Mouse (Mus musculus) fat pad, adult 2 months (tissue): Measurements from ENCODE around the gene Reps1.
A peak's percentile ranks its signal among the peaks of the same experiment; 100 is the strongest.

ENCODE experiments used
- DNase-seq: peaks from one replicate; pipeline ENCODE4 v3.0.0-alpha.2; 2011; ENCODE audit warnings: low read depth, low spot score; ENCODE audit errors: extremely low read depth

Gene Reps1

DNA sequence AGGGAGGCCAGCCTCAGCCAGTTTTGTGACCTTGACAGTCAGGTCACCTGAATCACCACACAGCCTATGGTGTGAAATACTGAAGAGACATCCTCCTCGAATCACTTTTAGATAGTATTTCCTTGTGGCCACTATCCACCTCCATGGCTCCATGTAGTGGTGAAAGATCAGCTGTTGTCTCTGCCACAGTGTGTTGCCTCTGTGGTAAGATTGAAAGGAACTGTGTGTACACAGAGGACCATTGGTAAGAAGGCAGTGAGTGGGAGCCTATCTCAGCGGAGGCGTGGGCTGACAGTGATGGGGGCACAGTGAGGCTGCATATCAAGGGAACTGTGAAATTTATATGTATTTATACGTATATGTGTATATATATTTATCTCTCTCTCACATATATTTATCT is 5.9 kb downstream of the Reps1 start:
- no peak for DNase-seq

DNA sequence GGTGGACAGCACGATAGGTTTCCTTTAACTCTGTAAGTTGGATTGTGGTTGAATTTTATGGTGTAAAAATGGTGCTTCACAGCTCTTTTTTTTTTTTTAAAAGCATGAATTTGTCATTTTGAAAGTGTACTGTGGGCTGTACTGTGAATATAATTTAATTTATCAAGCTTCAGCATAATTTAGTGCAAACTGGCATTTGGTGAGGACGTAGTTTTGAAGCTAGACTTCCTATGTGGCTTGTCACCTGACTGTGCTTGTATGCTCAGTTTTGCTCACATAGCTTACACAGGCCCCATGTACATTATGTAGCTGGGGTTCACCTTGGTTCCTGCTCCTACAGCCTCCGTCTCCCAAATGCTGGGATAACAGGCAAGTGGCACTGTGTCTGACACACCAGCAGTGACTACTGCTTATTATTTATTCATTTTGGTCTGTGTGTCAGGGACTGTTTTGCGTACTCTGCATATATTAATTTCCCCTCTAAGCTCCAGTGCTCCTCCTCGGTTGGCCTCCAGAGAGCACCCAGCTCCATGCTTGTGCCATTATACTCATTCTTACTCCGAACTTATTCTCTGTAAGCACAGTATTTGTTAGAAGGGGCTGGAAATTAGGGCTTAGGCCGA is 9.1 kb downstream of the Reps1 start:
- DNase-seq: no peak

DNA sequence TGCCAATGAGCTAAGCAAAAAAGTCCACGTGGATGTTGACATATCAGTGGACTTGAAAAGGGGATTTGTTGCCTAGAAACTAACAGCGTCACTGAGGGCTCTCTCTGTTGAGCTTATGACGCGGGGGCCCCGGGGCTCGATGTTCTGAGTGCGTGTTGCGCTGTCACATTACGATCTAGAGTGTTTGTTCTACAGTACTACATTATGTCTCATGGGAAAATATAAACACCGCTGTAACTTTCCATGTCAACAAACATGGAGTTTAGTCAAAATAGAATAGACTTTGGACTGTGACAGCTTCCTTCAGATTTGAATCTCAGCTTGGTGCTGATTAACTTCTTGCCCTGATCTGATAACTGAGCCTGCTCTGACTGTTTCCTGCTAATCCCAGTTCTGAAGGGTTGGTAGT is 10.4 kb downstream of the Reps1 start:
- no peak for DNase-seq

DNA sequence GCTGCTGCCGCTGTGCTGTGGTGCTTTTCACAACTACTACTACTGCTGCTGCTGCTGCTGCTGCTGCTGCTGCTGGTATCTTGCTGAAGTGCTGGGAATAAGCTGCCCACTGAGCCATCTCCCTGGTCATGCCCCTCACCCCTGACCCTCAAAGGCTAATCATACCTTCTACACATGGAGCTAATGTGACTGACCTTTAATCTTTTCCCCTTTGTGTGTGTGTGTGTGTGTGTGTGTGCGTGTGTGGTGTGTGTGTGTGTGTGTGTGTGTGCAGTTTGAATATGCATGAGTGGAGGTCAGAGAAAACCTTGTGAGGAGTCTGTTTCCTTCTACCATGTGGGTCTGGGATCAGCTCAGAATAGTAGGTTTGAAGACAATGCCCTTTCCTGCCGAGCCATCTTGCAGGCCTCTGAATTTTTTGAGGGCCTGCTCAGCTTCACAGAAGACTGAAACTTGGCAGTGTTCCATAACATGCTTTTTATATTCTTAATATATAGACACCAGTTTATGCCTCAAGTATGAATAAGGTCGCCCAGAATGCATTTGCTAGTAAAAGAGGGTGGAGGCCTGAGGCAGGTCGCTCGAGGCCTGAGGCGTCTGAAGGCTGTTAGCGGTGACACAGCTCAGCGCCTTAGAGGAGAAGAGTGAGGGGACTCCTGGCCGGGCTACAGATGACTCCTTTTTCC is 12.2 kb downstream of the Reps1 start:
- no peak for DNase-seq

DNA sequence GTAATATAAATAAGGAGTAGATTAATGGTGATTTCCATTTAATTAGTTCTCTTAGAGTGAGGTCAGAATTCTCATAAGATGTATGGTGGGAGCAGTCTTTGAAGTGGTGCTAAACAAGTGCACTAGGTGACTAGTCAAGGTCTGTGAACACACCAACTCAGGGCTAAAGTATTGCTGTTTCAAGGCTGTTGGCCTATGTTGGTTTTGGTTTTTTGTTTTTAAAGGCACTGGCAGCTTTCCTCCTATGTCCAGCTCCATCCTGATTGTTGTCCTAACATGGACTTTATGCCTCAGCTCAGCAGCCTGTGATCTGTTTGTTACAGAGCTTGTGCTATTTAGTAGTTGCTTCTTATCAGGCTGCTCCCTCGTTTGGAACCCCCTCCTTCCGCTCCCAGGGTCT is 13.2 kb downstream of the Reps1 start:
- no peak for DNase-seq

DNA sequence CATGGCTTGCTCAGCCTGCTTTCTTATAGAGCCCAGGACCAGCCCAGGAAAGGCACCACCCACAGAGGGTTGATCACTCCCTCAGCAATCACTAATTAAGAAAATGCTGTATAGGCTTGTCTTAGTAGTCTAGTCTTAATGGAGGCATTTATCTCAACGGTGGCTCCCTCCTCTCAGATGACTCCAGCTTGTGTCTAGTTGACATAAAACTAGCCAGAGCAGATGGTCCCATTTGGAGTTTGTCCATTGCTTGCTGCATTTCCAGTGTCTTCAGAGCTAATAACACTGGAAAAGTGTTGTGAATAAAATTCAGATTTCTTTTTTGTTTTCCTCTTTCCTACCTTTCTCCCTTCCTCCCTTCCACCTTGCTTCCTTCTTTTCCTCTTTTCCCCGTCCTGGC is 13.9 kb downstream of the Reps1 start:
- DNase-seq: no peak

DNA sequence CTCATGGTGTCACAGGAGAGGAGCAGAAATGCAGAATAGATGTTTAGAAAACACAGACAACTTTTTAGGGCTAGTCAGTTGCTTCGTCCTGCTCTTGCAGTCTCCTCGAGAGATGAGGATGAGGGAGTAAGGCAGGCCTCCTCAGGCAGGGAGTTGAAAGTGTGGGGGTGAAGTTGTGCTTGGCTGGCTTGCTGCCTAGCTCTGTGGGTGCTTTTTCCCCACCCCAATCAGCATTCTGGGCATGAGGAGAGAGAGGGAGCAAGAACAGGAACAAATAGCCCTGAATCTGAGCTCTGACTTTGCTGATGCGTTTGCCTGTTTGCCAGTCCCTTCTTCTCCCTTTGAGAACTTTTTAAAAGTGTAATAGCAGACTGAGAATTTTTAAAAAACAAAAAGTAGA is 14.5 kb downstream of the Reps1 start:
- DNase-seq: no peak

DNA sequence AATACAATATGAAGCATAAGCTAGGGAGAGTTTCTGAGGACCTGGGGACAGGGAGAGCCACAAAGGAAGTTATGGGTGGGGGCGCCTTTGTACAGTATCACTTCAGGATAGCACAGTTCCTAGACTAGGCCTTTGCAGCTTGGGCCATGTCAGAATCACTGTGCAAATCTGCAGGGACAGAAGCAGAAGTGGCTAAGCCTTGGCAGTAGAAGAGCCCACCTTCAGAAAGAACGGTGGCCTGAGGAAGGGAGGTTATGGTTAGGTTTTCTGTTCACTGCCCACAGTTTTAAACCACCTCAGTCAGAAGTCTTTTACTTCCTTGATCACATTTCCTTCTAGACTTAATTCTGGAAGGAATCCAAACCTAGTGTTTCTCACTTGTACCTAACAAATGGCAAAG is 15.0 kb downstream of the Reps1 start:
- no peak for DNase-seq

DNA sequence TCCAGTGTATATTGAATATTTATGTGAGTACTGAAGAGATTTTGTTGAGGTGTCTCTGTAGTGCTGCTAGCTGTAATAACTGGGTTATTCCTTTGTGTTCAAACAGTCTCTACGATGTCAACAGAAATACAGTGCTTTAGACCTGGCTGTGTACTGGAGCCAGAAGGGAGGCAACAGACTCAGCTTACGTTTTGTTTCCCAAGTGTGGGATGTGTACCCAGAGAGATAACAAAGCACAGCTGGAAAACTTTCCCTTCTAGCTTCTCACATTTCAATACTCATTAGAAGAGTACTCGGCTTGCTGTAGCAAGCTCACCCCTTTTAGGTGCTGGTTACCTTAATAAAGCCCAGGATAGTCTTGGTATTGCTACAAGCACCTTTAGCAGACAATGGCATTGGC is 17.2 kb downstream of the Reps1 start:
- DNase-seq: no peak

DNA sequence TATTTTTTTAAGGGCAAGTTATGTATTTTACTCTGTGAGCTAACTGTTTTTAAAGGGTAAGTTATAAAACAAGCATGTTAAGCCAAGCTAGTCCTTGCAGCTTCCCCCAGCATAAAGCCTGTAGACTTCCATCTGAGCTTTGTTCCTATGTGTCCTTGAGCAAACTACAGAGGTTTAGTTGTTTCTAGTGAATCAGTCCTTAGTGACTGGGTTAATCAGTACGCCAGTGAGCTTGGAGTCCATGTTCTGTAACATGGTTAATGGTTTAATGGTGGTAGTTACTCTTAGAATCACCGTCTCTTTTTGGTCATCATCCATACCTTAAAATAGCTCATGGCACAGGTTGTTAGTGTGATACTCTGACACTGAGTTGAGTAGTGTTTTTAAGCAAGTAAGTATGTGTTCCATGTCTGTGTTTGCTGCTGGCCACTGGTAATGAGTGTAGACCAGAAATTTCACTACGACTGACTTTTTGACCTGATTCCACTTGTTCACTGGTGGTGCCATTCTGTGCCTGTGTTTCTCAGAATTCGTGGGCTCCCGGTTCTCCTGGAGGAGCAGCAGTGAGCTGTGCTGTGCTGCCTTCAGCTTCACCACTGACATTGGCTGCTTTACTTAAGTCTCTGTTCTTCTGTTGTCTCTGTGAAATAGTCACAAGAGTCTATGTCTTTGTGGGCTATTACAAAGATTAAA is 18.9 kb downstream of the Reps1 start:
- DNase-seq: no peak

DNA sequence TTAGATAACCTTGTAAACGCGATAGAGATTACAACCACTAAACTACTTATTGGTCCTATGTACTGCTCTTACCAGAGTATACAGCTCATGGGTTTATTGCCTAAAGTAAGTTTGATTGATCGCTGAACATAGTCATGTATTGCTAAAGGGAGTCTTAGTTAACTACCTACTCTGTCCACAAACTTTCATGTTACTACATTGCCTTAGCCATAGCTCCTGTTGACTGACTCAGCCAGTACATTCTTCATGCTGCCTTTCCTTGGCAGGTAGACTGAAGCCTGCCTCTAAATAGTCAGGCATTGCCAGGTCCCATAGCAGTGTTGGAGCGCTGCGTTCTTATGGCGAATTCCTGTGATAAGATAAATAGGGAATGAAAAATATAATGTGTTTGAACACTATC is 20.2 kb downstream of the Reps1 start:
- DNase-seq: peak; percentile 39

DNA sequence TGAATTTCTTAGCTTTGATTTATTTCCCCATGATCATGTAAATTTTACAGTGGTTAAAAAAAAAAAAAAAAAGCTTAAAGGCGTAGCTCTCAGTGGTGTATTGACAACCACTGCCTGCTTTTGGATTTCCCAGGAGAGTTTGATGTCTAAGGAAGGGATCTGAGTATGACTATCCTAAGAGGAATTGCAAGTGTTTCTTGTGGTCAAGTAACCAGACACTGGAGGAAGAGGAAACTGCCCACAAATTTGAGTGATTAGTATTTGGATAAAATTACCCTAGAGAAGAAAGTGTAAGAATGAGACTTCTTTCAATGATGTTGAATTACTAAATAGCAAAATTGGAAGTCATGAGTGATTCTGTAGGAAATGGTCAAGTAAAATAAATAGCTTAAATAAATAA is 25.9 kb downstream of the Reps1 start:
- DNase-seq: no peak

DNA sequence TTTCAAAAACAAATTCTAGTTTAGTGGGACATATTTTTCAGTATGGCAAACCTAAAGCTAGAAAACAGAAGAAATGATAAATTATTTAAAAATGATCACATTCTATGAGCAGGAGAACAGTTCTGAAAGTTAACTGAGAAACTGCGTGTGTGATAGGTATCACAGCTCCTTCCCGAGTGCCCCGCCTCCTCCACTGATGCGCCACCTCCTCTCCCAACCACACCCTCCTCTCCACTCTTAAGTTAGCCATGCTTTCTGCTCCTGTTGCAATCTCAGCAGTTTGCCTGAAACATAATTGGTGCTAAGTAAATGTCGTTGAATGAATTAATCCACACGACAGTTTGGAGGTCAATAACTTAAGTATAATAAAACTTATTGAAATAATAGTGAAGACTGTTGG is 27.1 kb downstream of the Reps1 start:
- no peak for DNase-seq

DNA sequence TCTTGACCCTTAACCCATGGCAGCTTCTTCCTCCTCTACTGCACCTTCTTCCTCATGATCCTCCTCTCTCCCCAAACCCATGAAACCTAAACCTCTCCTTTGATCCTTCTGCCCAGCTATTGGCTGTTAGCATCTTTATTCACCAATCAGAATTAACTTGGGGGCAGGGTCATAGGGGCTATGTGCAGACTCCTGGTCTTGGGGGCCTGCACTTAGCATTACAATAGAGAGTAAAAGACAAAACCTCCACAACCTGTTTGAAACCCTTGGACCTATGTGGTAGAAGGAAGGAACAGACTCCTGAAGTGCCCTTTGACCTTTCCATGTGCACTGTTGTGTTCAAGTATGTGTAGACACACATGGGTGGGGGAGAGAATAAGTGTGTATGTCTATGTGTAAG is 35.0 kb downstream of the Reps1 start:
- DNase-seq: no peak

DNA sequence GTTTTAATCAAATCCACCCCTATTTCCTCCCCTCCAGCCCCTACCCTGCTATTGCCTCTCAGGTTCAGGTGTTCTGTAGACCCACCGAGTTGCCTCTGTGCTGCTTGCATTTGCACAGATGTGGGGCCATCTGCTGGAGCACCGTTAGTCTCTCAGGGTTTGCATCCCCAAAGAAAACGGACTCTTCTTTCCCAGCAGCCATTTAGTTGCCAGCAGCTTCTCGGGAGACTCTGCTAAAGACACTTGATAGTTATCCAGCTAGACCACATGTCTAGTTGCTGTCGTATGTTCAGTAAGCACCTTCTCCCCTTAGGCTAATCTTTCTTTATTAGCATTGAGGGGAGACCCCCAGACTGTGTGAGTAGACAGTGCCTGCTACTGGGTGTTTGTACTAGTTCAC is 46.5 kb downstream of the Reps1 start:
- no peak for DNase-seq

DNA sequence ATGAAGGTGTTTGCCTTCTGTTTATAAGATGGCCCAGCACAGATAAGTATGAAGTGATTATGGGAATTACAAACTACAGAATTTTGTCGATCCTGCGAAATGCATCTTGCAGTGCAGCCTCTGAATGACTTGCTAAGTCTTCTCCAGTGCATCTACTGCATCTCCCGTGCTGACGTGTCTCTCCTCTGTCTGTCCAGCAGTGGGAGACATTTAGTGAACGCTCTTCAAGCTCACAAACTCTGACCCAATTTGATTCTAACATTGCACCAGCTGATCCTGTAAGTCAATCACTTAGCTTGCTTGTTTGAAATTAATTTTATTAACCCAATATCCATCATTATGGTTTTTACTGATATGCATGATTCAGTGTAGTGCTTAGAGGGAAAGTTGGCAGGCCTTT is 51.8 kb downstream of the Reps1 start:
- DNase-seq: no peak

DNA sequence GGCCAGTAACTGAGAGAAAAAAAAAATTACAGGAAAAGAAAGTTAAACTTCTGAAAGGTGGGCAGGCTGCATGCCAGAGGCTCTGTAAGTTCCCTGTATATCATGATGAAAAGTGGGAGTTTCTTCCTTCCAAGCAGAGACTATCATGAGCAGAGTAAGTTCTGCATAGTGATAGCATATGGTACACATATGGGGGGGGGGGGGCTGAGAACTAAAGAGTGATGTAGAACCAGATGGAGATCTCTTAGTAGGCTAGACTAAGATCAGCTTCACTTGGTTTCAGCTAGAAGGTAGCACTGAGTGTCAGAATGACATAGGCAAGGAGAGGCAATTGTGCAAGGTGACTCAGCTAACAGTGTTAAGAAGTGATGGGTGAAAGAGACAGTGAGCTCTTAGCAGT is 55.3 kb downstream of the Reps1 start:
- DNase-seq: no peak

DNA sequence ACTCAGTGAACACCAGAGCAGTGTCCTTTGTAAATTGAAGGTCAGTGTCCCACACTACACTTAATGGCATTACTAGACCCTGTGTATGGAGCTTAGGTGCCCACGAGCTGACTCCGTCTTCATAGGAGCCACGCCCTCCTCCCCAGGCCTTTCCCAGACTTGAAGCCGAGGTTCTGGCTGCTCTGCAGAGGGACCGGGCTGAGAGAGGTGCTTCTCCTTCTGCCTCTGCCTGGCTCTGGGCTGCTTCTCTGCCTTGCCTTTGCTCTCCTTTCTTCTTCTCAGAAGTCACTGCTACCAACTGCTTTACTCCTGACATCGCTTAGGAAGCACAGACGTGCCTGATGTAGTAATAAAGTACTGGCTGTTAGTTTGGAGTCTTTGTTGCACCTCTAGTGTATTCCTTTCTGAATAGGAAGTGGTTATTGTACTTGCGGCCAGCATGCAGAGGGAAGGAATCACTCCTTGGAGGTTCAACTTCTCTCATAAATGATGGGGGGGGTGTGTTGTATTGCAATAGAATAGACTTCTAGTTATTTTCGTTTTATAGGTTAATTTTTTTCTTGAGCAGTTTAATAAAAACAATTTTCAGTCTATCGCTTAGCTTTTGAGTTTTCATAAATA is 57.9 kb downstream of the Reps1 start:
- DNase-seq: no peak

DNA sequence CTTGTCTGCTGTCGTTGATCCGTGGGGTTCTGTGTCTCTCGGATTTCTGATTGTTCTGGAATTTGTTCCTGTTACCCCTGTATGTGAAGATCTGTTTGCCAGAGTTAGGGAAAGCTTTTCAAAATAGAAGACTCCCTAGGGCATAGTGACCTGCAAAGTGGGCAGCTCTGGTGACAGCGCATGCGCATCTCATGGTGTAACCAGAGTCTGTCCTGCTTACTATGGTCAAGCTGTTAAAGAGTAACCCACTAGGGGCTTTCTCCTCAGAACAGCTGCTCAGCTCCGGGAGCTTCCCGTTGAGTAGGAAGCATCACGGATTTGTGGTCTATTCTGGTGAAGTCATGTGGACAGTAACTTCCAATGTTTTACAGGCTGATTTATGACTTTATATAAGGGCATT is 62.7 kb downstream of the Reps1 start:
- DNase-seq: no peak

DNA sequence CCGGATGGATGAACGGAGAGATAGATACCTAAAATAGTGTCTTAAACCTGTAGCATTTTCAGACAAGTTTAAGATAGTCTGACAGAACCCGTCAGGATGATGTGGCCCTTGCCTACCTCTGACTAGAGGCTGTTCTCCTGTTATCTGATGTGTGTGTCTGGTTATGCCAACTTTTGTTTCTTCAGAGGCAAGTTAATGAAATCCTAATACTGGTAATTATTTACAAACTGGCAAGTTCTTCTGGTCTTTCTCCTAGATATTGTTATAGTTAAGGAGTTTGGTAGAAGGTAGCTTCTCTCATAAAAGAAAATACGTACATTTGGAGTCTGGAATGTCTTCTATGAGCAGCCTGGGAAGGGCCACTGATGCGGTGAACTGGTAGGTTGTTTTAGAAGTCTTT is 74.6 kb downstream of the Reps1 start:
- no peak for DNase-seq

DNA sequence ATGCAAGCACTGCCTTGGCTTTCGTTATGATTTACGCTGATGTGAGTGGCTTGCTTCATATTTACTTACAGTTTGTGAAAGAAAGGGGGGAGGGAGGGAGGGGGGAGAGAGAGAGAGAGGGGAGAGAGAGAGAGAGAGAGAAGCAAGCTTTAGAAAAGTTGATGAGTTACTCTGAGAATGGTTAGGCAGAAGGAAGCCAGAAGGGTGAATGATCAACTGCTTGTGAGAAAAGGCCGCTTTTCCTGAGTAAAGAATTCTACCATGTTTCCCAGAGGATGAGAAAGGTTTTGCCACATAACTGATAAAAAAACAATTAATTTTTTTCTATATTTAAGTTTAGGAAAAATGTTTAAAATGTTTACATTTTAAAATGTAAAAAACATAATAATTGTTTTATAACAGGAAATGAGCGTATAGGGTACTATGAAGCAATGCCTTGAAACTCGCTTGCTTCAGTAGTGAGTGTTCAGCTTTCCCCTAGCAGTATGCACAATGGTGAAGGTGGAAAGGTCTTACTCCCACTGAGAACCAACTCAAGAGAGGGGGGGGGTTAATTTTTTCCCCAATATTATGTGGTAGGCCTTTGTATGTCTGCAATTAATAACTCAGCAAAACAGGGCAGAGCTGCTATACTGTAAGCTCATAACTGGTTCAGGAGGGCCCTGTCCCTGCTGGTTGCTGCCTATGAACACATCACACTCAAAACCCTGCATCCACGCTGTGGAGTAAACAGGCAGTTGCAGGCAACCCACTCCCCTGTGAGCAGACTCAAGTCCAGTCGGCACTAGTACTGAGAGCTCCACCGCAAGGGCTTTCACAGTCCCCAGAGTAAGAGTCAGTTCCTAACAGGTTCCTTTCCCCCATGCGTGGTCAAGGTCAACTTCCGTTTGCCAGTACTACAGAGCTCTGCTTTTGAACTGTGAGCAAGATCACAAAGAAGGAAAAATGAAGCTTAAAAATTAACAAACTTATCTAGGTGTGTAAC is 76.3 kb downstream of the Reps1 start:
- no peak for DNase-seq
